Mouse (Mus musculus): ENCODE results near the gene Rad51b. TPM values are rescaled to one million over a fixed set of nuclear protein-coding genes. Genes with fewer than 3 reads are reported as not detected.

Gene Rad51b
- polyA plus RNA-seq, 1 experiment from 2014 or later = 6.3 TPM

DNA sequence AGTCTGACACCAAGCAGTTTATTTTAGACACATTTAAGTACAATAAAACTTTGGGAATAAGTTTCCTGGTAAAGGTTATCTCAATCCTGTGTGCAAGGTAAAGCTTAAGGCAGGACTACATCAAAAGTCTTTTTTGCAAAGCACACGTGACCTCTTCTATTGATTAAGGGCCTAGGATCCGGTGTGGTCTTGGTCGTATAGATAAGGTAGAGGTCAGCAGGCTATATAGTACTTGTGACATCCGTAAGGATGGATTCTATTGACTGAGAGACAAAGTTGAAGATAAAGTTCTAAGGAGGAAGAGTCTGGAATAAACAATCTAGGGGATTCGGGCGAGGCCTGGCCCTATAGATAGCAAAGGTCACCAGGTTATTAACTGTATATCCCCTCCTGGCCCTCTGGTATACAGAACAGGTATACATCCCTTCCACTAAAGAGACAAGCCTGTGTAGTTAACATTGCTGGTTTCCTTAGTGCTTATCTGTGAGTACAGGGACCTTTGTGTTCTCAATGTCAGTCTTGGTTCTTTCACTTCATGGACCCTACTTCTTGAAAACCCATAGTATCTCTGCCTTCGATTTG is 471.8 kb downstream of the Rad51b start:
- no peak for DNase-seq (ENCODE audit: low spot score)
- no peaks in the 10 kb centered on the region for H3K36me3 ChIP-seq (ENCODE audit: control insufficient read depth, insufficient read depth, low read length)
- H3K27me3 ChIP-seq (ENCODE audit: control insufficient read depth, insufficient read depth, low read length) = no peaks in the 10 kb centered on the region
- no peak overlapping the region for H3K27ac ChIP-seq (replicated peaks; ENCODE audit: low read depth, low read length)
- no peaks in the 10 kb centered on the region for H3K9me3 ChIP-seq (ENCODE audit: control insufficient read depth, low read length)
- no peaks in the 10 kb centered on the region for H3K4me1 ChIP-seq (ENCODE audit: control insufficient read depth, insufficient read depth, low read length)
- H3K9ac ChIP-seq (ENCODE audit: low read length) = no peak overlapping the region
- no peak overlapping the region for H3K4me2 ChIP-seq (ENCODE audit: low read depth, severe bottlenecking)
- WGBS = 69% methylated on average over 7 of the region's 7 CpGs
- no peak overlapping the region for H3K4me3 ChIP-seq (ENCODE audit: low read depth, low read length)
- no peak for ATAC-seq (ENCODE audit: insufficient number of reproducible peaks, low FRiP score, low TSS enrichment, low read depth)

- H3K4me3 ChIP-seq (ENCODE audit: low read depth, low read length) = no peak overlapping the region
- no peaks in the 10 kb centered on the region for H3K9me3 ChIP-seq (ENCODE audit: control insufficient read depth, low read length)
- ATAC-seq (ENCODE audit: insufficient number of reproducible peaks, low FRiP score, low TSS enrichment, low read depth) = no peak
- no peak overlapping the region for H3K27ac ChIP-seq (replicated peaks; ENCODE audit: low read depth, low read length)
- H3K9ac ChIP-seq (ENCODE audit: low read length) = no peak overlapping the region
- 92% methylated on average over 9 of the region's 9 CpGs for WGBS
- H3K4me1 ChIP-seq (ENCODE audit: control insufficient read depth, insufficient read depth, low read length) = no peaks in the 10 kb centered on the region
- DNase-seq (ENCODE audit: low spot score) = no peak
- H3K36me3 ChIP-seq (ENCODE audit: control insufficient read depth, insufficient read depth, low read length) = no peaks in the 10 kb centered on the region
- H3K4me2 ChIP-seq (ENCODE audit: low read depth, severe bottlenecking) = no peak overlapping the region
- H3K27me3 ChIP-seq (ENCODE audit: control insufficient read depth, insufficient read depth, low read length) = no peaks in the 10 kb centered on the region
Observed at GRCm38 (mm10) chr12:79769763-79770162, 472.7 kb downstream of the Rad51b start.

- Histone ChIP-seq H3K27ac (replicated peaks; ENCODE audit: low read depth, low read length) (no peak overlapping the region), H3K4me1 (ENCODE audit: control insufficient read depth, insufficient read depth, low read length) (no peaks in the 10 kb centered on the region), H3K36me3 (ENCODE audit: control insufficient read depth, insufficient read depth, low read length) (no peaks in the 10 kb centered on the region), H3K27me3 (ENCODE audit: control insufficient read depth, insufficient read depth, low read length) (no peaks in the 10 kb centered on the region), H3K4me2 (ENCODE audit: low read depth, severe bottlenecking) (no peak overlapping the region), H3K9ac (ENCODE audit: low read length) (no peak overlapping the region), H3K9me3 (ENCODE audit: control insufficient read depth, low read length) (no peaks in the 10 kb centered on the region), H3K4me3 (ENCODE audit: low read depth, low read length) (no peak overlapping the region)
- DNase-seq (ENCODE audit: low spot score) (no peak), ATAC-seq (ENCODE audit: insufficient number of reproducible peaks, low FRiP score, low TSS enrichment, low read depth) (no peak)
- 94% methylated on average over 4 of the region's 4 CpGs for WGBS
Observed at GRCm38 (mm10) chr12:79771194-79771593, 474.1 kb downstream of the Rad51b start.

- WGBS = 93% methylated on average over 3 of the region's 3 CpGs
- Histone ChIP-seq H3K9me3 (ENCODE audit: control insufficient read depth, low read length) (no peaks in the 10 kb centered on the region), H3K4me2 (ENCODE audit: low read depth, severe bottlenecking) (no peak overlapping the region), H3K27me3 (ENCODE audit: control insufficient read depth, insufficient read depth, low read length) (no peaks in the 10 kb centered on the region), H3K27ac (replicated peaks; ENCODE audit: low read depth, low read length) (no peak overlapping the region), H3K36me3 (ENCODE audit: control insufficient read depth, insufficient read depth, low read length) (no peaks in the 10 kb centered on the region), H3K4me3 (ENCODE audit: low read depth, low read length) (no peak overlapping the region), H3K4me1 (ENCODE audit: control insufficient read depth, insufficient read depth, low read length) (no peaks in the 10 kb centered on the region), H3K9ac (ENCODE audit: low read length) (no peak overlapping the region)
- ATAC-seq (ENCODE audit: insufficient number of reproducible peaks, low FRiP score, low TSS enrichment, low read depth) = no peak
- DNase-seq (ENCODE audit: low spot score) = no peak
Observed at GRCm38 (mm10) chr12:79771741-79772140, 474.7 kb downstream of the Rad51b start.

GRCm38 (mm10) chr12:79773246-79773645 is 476.2 kb downstream of the Rad51b start:
- H3K4me2 ChIP-seq (ENCODE audit: low read depth, severe bottlenecking) = no peak overlapping the region
- no peak for DNase-seq (ENCODE audit: low spot score)
- WGBS = 86% methylated on average over 4 of the region's 4 CpGs

GRCm38 (mm10) chr12:79774571-79774970 is 477.5 kb downstream of the Rad51b start:
- Histone ChIP-seq H3K36me3 (ENCODE audit: control insufficient read depth, insufficient read depth, low read length) (no peaks in the 10 kb centered on the region), H3K4me1 (ENCODE audit: control insufficient read depth, insufficient read depth, low read length) (no peaks in the 10 kb centered on the region), H3K9ac (ENCODE audit: low read length) (no peak overlapping the region), H3K4me3 (ENCODE audit: low read depth, low read length) (no peak overlapping the region), H3K27ac (replicated peaks; ENCODE audit: low read depth, low read length) (no peak overlapping the region), H3K4me2 (ENCODE audit: low read depth, severe bottlenecking) (no peak overlapping the region), H3K9me3 (ENCODE audit: control insufficient read depth, low read length) (no peaks in the 10 kb centered on the region), H3K27me3 (ENCODE audit: control insufficient read depth, insufficient read depth, low read length) (no peaks in the 10 kb centered on the region)
- no peak for DNase-seq (ENCODE audit: low spot score)
- 90% methylated on average over 4 of the region's 4 CpGs for WGBS
- no peak for ATAC-seq (ENCODE audit: insufficient number of reproducible peaks, low FRiP score, low TSS enrichment, low read depth)

More at GRCm38 (mm10) chr12:79773246-79773645, 476.2 kb downstream of the Rad51b start:
- no peaks in the 10 kb centered on the region for H3K27me3 ChIP-seq (ENCODE audit: control insufficient read depth, insufficient read depth, low read length)
- no peak for ATAC-seq (ENCODE audit: insufficient number of reproducible peaks, low FRiP score, low TSS enrichment, low read depth)
- no peak overlapping the region for H3K4me3 ChIP-seq (ENCODE audit: low read depth, low read length)
- H3K27ac ChIP-seq (replicated peaks; ENCODE audit: low read depth, low read length) = no peak overlapping the region
- H3K36me3 ChIP-seq (ENCODE audit: control insufficient read depth, insufficient read depth, low read length) = no peaks in the 10 kb centered on the region
- H3K4me1 ChIP-seq (ENCODE audit: control insufficient read depth, insufficient read depth, low read length) = no peaks in the 10 kb centered on the region
- no peak overlapping the region for H3K9ac ChIP-seq (ENCODE audit: low read length)
- H3K9me3 ChIP-seq (ENCODE audit: control insufficient read depth, low read length) = no peaks in the 10 kb centered on the region

- Histone ChIP-seq H3K36me3 (ENCODE audit: control insufficient read depth, insufficient read depth, low read length) (no peaks in the 10 kb centered on the region), H3K9me3 (ENCODE audit: control insufficient read depth, low read length) (no peaks in the 10 kb centered on the region), H3K4me1 (ENCODE audit: control insufficient read depth, insufficient read depth, low read length) (no peaks in the 10 kb centered on the region), H3K9ac (ENCODE audit: low read length) (no peak overlapping the region), H3K27ac (replicated peaks; ENCODE audit: low read depth, low read length) (no peak overlapping the region), H3K4me2 (ENCODE audit: low read depth, severe bottlenecking) (no peak overlapping the region), H3K4me3 (ENCODE audit: low read depth, low read length) (no peak overlapping the region), H3K27me3 (ENCODE audit: control insufficient read depth, insufficient read depth, low read length) (no peaks in the 10 kb centered on the region)
- DNase-seq (ENCODE audit: low spot score) (no peak), ATAC-seq (ENCODE audit: insufficient number of reproducible peaks, low FRiP score, low TSS enrichment, low read depth) (no peak)
- WGBS = 89% methylated on average over 5 of the region's 5 CpGs
Observed at GRCm38 (mm10) chr12:79776828-79777227, 479.7 kb downstream of the Rad51b start.

DNA sequence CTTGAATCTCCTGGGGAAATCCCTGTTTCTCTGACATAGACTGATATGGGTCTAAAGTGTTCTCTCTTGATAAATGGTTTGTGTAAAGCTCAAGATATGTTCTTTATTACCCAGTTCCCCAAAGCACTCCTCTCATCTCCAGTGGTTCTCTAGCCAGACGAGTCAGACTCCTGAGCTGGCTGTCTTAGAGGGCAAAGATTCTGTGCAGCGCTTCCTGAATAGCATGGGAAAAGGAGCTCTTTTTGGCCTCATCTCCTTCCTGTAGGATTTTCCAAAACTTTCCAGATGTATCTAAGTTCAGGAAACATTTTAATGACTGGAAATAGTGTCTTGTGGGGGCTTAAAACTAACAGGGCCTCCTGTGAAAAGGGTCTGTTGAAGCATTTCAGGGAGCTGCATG is 483.7 kb downstream of the Rad51b start:
- no peak overlapping the region for H3K4me2 ChIP-seq (ENCODE audit: low read depth, severe bottlenecking)
- H3K36me3 ChIP-seq (ENCODE audit: control insufficient read depth, insufficient read depth, low read length) = no peaks in the 10 kb centered on the region
- WGBS = 68% methylated on average over 2 of the region's 2 CpGs
- H3K4me3 ChIP-seq (ENCODE audit: low read depth, low read length) = no peak overlapping the region
- H3K27me3 ChIP-seq (ENCODE audit: control insufficient read depth, insufficient read depth, low read length) = no peaks in the 10 kb centered on the region
- DNase-seq (ENCODE audit: low spot score) (no peak), ATAC-seq (ENCODE audit: insufficient number of reproducible peaks, low FRiP score, low TSS enrichment, low read depth) (no peak)
- no peaks in the 10 kb centered on the region for H3K9me3 ChIP-seq (ENCODE audit: control insufficient read depth, low read length)
- H3K4me1 ChIP-seq (ENCODE audit: control insufficient read depth, insufficient read depth, low read length) = no peaks in the 10 kb centered on the region
- H3K27ac ChIP-seq (replicated peaks; ENCODE audit: low read depth, low read length) = no peak overlapping the region
- no peak overlapping the region for H3K9ac ChIP-seq (ENCODE audit: low read length)

DNA sequence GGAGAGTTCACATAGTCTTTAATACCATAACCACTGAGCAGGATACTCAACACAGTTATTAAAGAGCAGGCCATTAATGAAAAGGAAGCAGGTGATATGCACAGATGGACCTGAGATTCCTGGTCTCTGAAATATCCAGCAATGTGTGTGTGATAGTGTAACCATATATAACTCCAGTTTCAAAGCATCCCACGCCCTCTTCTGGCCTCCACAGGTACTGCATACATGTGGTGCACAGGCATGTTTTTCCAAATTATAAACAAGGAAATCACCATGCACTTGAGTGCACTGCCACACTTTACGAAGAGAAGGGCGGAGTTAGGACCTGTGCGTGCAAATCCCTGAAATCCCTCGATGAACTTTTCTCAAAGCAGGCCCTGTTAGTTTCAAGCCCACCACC is 484.7 kb downstream of the Rad51b start:
- Histone ChIP-seq H3K9me3 (ENCODE audit: control insufficient read depth, low read length) (no peaks in the 10 kb centered on the region), H3K9ac (ENCODE audit: low read length) (no peak overlapping the region)

More for the DNA sequence above, 484.7 kb downstream of the Rad51b start:
- Histone ChIP-seq H3K27ac (replicated peaks; ENCODE audit: low read depth, low read length) (no peak overlapping the region), H3K4me1 (ENCODE audit: control insufficient read depth, insufficient read depth, low read length) (no peaks in the 10 kb centered on the region), H3K27me3 (ENCODE audit: control insufficient read depth, insufficient read depth, low read length) (no peaks in the 10 kb centered on the region), H3K4me2 (ENCODE audit: low read depth, severe bottlenecking) (no peak overlapping the region), H3K4me3 (ENCODE audit: low read depth, low read length) (no peak overlapping the region), H3K36me3 (ENCODE audit: control insufficient read depth, insufficient read depth, low read length) (no peaks in the 10 kb centered on the region)
- ATAC-seq (ENCODE audit: insufficient number of reproducible peaks, low FRiP score, low TSS enrichment, low read depth) = no peak
- no peak for DNase-seq (ENCODE audit: low spot score)
- 83% methylated on average over 5 of the region's 5 CpGs for WGBS
